Mouse (Mus musculus): ENCODE measurements around the gene Cyp2d34. TPM values are rescaled to one million over a fixed set of nuclear protein-coding genes. Genes with fewer than 3 reads are reported as not detected.

Cyp2d34 gene
- total RNA-seq (2012; rRNA removed) = not detected in 2 replicates
- not detected for polyA plus RNA-seq (2012; ENCODE audit: insufficient read depth in 1 of 2, insufficient read length in 2 of 2, low read depth in 1 of 2, low replicate concordance in 2 of 2, missing spikeins in 1 of 2)

- Histone ChIP-seq H3K4me3 (ENCODE audit: control insufficient read depth in 1 of 2, insufficient read depth in 1 of 2, low read depth in 2 of 2, low read length in 2 of 2) (no peak within 1 kb of the TSS), H3K27ac (ENCODE audit: control insufficient read depth, low read depth, low read length) (no peak within 1 kb of the TSS), H3K79me2 (ENCODE audit: control insufficient read depth, insufficient read depth, low read length, poor library complexity) (no peaks in the 10 kb centered on the region), H3K27me3 (ENCODE audit: control insufficient read depth in 1 of 2, insufficient read depth in 2 of 2, low read length in 2 of 2) (no peaks in the 10 kb centered on the region; a peak in 1 of 4 replicates), H3K36me3 (ENCODE audit: control insufficient read depth in 1 of 2, insufficient read depth in 2 of 2, low read length in 2 of 2) (no peaks in the 10 kb centered on the region), H3K9ac (ENCODE audit: control insufficient read depth, low read depth, low read length, poor library complexity, severe bottlenecking) (no peak within 1 kb of the TSS), H3K9me3 (replicated peaks; ENCODE audit: insufficient read depth, low read length) (no peaks in the 10 kb centered on the region), H3K4me1 (ENCODE audit: control insufficient read depth in 1 of 2, insufficient read depth in 2 of 2, low read length in 2 of 2) (no peaks in the 10 kb centered on the region)
- no peak for DNase-seq (ENCODE audit: low read depth, low spot score)
- TF ChIP-seq NELFE (IDR thresholded peaks at IDR 0.05; ENCODE audit: low read depth, low read length) = no peak
These were observed at the start of gene Cyp2d34 for GRCm38 (mm10) chr15:82620531-82621202. Gene Cyp2d34 (minus strand): TSS chr15:82620946.

- H3K4me1 ChIP-seq (ENCODE audit: control insufficient read depth in 1 of 2, insufficient read depth in 2 of 2, low read length in 2 of 2) = no peaks in the 10 kb centered on the region
- no peaks in the 10 kb centered on the region for H3K36me3 ChIP-seq (ENCODE audit: control insufficient read depth in 1 of 2, insufficient read depth in 2 of 2, low read length in 2 of 2)
- H3K27ac ChIP-seq (ENCODE audit: control insufficient read depth, low read depth, low read length) = no peak overlapping the region
- H3K79me2 ChIP-seq (ENCODE audit: control insufficient read depth, insufficient read depth, low read length, poor library complexity) = no peaks in the 10 kb centered on the region
- H3K9me3 ChIP-seq (replicated peaks; ENCODE audit: insufficient read depth, low read length) = no peaks in the 10 kb centered on the region
- no peak overlapping the region for H3K9ac ChIP-seq (ENCODE audit: control insufficient read depth, low read depth, low read length, poor library complexity, severe bottlenecking)
- H3K4me3 ChIP-seq (ENCODE audit: control insufficient read depth in 1 of 2, insufficient read depth in 1 of 2, low read depth in 2 of 2, low read length in 2 of 2) = no peak overlapping the region
- peaks cover 0 to 2% of the 10 kb centered on the region in 2 experiments; a peak in 2 of 4 replicates for H3K27me3 ChIP-seq (ENCODE audit: control insufficient read depth in 1 of 2, insufficient read depth in 2 of 2, low read length in 2 of 2)
- TF ChIP-seq EP300 (IDR thresholded peaks at IDR 0.05; ENCODE audit: low read depth in 1 of 2, low read length in 2 of 2) (no peak), UBTF (IDR thresholded peaks at IDR 0.05; ENCODE audit: borderline replicate concordance, insufficient read depth, low read depth, low read length) (no peak), ETS1 (IDR thresholded peaks at IDR 0.05; ENCODE audit: low read depth, low read length) (no peak), MEF2A (IDR thresholded peaks at IDR 0.05; ENCODE audit: extremely low read depth, insufficient replicate concordance, low read depth, low read length, poor library complexity, severe bottlenecking) (no peak), MXI1 (IDR thresholded peaks at IDR 0.05; ENCODE audit: low read depth, low read length) (no peak), CHD2 (IDR thresholded peaks at IDR 0.05; ENCODE audit: low read length) (no peak), NRF1 (IDR thresholded peaks at IDR 0.05; ENCODE audit: insufficient read depth, low read depth, low read length, poor library complexity, severe bottlenecking) (no peak), POLR2AphosphoS5 (IDR thresholded peaks at IDR 0.05; ENCODE audit: borderline replicate concordance, low read depth, low read length) (no peak), JUND (IDR thresholded peaks at IDR 0.05; ENCODE audit: low read depth, low read length) (no peak), ZKSCAN1 (IDR thresholded peaks at IDR 0.05; ENCODE audit: low read depth, low read length) (no peak), SMC3 (IDR thresholded peaks at IDR 0.05; ENCODE audit: low read depth, low read length) (no peak), MYC (IDR thresholded peaks at IDR 0.05; ENCODE audit: low read depth, low read length) (no peak), CTCF (IDR thresholded peaks at IDR 0.05 in 2 of 3, conservative IDR thresholded peaks at IDR 0.05 in 1 of 3; ENCODE audit: control insufficient read depth in 1 of 3, insufficient read depth in 1 of 3, low read depth in 2 of 3, low read length in 3 of 3, poor library complexity in 1 of 3, severe bottlenecking in 1 of 3) (no peak), POLR2AphosphoS2 (IDR thresholded peaks at IDR 0.05; ENCODE audit: low read length) (no peak), USF1 (IDR thresholded peaks at IDR 0.05; ENCODE audit: low read depth, low read length) (no peak), POLR2A (IDR thresholded peaks at IDR 0.05; ENCODE audit: control insufficient read depth in 1 of 2, insufficient read depth in 1 of 2, low read depth in 1 of 2, low read length in 2 of 2, poor library complexity in 1 of 2) (no peak)
- DNase-seq (ENCODE audit: low read depth, low spot score) = no peak
These were observed 35.6 kb upstream of the Cyp2d34 start for GRCm38 (mm10) chr15:82656346-82656745.
